Mouse (Mus musculus) lung, postnatal 14 days (tissue): ENCODE measurements at regions not wholly inside any gene's neighbourhood (a gene's known extent, or its start where the extent isn't known, plus 50 kb on each side); places are given as distances from the start of the nearest gene placed in this dataset.
A peak's percentile ranks its signal among the peaks of the same experiment; 100 is the strongest.

ENCODE experiments used
- DNase-seq: peaks from one replicate; pipeline ENCODE4 v3.0.0; 2021

DNA sequence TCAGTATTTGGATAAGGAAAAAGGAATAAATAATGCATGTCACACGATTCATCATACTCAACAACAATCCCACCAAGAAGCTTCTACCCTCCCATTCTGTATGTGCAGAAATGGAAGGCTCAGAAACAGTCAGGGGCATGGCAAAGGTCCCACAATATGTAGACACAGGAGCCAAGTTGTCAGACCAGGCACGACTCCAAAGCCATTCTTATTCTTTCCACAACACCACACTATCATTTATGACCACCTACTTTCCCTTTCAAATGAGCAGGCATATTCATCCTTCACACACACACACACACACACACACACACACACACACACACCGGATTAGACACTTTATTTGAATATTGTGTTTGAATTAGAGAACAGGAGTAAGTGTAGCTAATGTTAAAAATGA lies 232.0 kb downstream of the Rab28 start:
- no peak for DNase-seq

- DNase-seq = no peak
Observed at GRCm38 (mm10) chr5:41445512-41446005, 262.4 kb downstream of the Rab28 start.

DNA sequence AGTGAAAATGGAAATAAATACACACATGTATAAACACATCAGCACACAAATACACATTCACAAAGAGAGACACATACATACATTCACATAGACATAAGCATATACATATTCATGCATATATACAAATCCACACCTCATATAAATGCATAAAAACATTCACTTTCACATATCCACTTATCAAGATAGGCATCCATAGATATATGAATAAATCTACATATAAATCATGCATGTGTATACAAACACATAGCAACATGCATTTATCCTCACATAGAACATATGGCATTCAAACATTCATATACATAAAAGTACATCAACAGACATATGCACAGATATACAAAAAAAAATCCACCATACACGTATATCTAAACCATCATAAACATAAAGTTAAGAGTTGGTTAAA lies 266.9 kb downstream of the Rab28 start:
- no peak for DNase-seq

DNA sequence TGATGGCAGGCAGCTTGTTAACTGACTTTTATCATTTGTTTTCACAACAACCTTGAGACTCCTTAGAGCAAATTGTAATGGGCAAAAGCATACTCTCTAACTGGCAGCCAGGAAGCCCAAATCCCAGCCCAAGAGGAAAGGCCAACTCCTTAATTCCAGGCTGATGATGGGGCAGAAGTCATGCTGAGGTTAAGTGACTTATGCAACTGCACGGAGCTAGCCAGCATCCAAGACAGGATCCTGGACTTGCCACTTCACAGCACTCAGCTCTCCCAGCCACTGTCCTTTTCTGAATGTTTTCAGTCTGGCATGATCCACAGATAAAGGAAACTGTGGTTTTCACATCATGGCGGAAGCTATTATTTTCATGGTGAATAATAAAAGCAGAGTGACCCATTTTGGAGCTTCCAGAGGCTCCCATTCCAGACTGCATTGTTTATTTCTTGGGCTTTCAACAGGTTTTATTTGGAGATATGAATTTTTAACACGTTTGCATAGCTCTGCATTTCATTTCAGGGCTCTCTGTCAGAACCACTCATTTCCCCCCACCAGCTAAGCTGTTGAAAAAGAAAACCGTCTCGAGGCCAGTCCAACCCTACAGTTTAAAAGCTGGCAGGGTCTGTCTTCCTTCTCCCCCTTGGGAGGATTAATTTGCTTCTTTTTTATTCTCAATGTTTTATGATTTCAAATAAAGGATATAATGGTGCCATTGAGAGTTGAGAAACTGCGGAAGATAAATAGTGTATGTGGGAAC lies 288.7 kb downstream of the Rab28 start:
- no peak for DNase-seq

- no peak for DNase-seq
Observed at GRCm38 (mm10) chr5:41409070-41409668, 298.8 kb downstream of the Rab28 start.

GRCm38 (mm10) chr5:41392802-41393234 lies 315.1 kb downstream of the Rab28 start:
- no peak for DNase-seq

DNA sequence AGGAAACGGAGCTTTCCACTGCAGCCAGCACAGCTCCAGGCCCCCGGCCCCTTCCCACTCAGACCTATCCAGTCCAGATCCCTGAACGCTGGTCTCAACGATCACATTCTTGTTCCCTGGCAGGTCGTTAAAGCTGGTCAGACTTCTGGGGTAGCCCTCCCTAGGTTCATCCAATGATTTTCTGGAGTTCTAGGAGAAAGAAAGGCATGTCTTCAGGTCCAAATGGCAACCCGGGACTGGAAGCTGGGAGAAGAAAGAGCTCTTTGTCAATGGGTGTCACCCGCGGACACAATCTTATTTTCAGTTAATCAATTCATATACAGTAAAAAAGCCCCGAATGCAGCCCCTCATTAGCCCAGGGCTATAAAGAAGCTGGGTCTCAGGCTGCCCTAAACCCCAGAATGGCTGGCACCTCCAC lies 315.8 kb downstream of the Rab28 start:
- DNase-seq = no peak

- peak; percentile 3 for DNase-seq
Observed at GRCm38 (mm10) chr5:41373409-41373808, 334.5 kb downstream of the Rab28 start.

DNA sequence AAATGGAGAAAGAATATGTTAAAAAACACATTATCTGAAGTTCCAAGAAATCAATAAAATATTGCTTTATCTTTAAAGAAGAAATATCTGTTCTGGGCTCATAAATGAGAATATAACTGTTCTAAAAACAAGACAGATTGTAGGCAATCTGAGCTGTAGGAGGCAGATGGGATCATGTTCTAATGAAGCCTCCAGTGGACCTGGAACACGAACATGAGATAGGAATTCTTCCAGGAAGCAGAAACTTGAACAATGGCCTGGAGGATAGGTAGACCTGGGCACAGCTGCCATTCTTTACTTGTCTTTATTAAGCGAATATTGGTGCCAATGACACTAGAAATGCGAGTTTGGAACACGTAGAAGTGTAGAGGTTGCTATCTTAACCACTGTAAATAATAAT lies 336.5 kb downstream of the Rab28 start:
- DNase-seq = no peak

DNA sequence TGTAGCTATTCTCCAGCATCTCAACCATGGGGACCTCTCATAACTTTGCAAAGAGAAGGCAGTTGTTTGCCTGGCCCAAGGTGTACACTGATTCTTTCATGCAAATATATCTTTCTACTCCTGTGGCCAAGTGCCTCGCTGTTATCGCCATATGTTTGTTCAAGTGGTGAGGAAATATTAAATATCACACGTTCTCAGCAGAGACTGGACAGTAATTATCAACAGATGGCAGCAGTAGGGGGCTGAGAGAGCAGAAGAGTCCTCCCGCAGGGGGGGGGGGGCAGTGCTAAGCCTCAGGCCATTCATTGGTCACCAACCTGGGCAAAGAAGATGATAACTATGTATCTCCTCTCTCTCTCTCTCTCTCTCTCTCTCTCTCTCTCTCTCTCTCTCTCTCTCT lies 337.6 kb downstream of the Rab28 start:
- DNase-seq = no peak

- no peak for DNase-seq
Observed at GRCm38 (mm10) chr5:41369907-41370306, 338.1 kb downstream of the Rab28 start.

- DNase-seq = no peak
Observed at GRCm38 (mm10) chr5:41365883-41366282, 342.1 kb downstream of the Rab28 start.

DNA sequence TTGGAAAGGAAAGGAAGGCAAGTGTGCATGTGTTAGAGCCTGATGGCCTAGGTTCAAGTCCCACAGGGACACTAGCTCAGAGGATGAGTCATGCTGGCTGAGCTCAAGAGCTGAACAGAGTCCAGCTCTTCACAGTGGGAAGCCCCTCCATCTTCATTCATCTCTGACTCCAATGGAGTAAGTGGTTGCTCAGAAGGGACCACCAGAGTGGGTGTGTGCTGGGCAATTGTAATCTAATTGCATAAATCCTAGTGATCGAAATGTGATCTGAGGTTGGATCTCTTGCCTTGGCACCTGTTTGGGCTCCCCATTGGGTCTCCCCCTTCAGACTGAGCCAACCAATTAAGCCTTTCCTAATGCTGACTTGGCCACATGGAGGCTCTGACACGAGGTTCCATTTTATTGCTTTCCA lies 359.5 kb downstream of the Rab28 start:
- no peak for DNase-seq

DNA sequence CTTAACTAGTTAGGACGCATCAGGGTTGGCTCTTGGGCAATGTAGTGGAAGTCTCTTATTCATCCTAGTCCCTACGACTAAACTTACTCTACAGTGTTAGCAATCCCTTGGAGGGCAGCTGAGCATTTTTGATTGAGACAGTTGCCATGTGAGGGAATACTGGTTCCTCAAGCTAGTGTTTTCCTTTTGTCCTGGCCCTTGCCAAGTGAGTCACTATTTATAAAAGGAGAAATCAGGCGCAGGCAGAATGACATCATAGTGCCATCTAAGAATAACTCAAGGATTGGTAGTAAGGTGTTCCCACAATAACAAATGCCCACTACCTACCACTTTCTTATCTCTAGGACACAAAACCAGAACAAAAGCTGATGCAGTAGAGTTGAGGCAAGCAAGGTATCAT lies 360.5 kb downstream of the Rab28 start:
- DNase-seq = no peak

- DNase-seq = peak; percentile 5
Observed at GRCm38 (mm10) chr5:41340581-41340980, 367.4 kb downstream of the Rab28 start.

DNA sequence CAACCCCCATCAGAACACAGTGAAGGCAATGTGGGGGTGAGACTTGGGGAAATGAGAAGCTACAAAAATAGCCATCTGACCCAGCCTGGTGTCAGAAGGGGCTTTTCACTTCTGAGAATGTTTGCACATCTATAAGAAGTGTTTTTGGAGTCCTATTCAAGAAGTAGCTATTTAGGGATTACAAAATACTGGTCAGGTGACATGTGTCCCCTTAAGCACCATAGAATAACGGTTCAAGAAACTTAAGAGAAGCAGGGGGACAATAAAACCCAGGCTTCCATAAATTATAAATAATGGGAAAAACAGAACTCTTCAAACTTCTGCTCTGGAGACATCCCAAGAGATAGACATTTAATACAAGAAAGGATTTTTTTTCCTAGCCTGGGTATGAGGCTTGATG lies 411.5 kb downstream of the Rab28 start:
- no peak for DNase-seq

- DNase-seq = no peak
Observed at GRCm38 (mm10) chr5:41266731-41267130, 441.2 kb downstream of the Rab28 start.

- DNase-seq = no peak
Observed at GRCm38 (mm10) chr5:41266317-41266716, 441.6 kb downstream of the Rab28 start.

- no peak for DNase-seq
Observed at GRCm38 (mm10) chr5:41261654-41262237, 446.2 kb downstream of the Rab28 start.
